Mouse (Mus musculus) liver, adult (tissue): ENCODE results near the gene Ddr2.

Experiments
- GATA4 ChIP-seq: IDR thresholded peaks from 2 replicates; pipeline ENCODE4 v1.6.1; 2014; ENCODE audit warnings: mild to moderate bottlenecking, low read length; ENCODE audit not compliant: insufficient replicate concordance

The Ddr2 gene

DNA sequence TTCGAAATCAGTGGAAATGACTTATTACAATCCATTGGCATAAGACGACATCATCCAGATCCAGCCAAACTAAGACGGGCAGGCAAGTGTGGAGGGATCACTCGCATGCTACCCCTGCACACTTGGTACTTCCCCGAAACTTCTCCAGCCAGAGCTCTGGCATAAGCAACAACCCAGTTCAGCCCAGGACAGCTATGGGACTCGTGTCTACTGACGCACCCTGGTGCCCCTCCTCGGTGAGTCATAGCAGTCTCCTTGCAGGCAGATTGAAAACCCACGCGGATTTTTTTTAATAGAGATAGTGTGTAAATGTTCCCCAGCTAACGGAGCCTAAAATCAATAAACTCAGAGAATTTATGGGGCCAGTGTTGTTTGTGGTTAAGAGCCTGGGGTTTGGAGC, 52.5 kb downstream of the Ddr2 start:
- TF ChIP-seq GATA4: no peak

DNA sequence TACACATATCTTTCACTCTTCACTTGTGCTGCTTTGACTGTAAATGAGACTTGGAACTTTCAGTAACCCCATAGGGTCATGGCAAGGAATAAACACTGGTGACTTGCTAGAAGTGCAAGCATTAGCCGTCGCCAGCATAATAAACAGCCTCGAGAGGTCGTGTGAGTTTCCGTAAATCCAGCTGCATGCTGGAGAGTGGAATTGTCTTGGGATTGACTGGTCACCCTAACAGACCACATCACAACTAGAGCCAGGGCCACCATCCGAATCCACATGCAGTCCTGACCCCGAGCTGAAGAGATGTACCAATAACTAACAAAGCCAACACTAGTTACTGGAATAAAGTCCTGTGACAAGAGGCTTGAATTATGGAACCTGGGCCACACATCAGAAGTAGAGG, 53.0 kb downstream of the Ddr2 start:
- TF ChIP-seq GATA4: no peak

DNA sequence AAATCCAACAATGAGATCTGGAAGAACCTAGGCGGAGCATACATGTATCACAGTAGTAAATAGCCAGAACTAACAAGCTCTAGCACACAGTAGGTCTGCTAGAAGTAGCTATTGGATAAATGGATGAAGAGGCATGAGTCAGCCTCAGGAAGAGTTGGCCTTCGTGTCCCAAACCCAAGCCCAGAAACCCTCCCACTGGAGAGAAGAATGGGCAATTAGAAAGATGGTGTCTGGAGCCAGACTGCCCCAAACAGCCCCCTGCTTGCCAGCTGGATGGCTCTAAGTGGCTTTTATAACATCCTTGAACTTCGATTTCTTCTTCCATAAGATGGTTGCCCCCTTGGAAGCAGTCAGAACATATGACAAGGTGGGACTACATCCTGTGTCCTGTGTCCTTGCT, 53.6 kb downstream of the Ddr2 start:
- no peak for TF ChIP-seq GATA4

DNA sequence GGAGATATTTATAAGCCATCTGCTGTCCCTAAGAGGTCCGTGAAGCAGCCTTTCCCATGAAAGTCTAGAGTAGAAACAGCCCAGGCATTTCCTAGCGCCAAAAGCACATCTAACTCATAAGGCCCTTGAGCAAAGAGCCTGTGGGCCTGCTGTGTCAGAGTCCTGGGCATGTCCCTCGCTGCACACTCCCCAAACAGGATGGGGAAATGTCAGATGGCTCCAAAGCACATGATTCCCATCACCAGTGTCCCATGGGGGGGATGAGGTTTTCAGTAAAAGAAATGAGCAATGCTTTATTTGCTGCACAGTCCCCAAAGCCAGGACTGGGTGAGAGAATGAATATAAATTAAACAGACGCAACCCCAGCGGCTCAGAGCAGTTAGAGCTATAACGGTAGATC, 54.3 kb downstream of the Ddr2 start:
- TF ChIP-seq GATA4: no peak

DNA sequence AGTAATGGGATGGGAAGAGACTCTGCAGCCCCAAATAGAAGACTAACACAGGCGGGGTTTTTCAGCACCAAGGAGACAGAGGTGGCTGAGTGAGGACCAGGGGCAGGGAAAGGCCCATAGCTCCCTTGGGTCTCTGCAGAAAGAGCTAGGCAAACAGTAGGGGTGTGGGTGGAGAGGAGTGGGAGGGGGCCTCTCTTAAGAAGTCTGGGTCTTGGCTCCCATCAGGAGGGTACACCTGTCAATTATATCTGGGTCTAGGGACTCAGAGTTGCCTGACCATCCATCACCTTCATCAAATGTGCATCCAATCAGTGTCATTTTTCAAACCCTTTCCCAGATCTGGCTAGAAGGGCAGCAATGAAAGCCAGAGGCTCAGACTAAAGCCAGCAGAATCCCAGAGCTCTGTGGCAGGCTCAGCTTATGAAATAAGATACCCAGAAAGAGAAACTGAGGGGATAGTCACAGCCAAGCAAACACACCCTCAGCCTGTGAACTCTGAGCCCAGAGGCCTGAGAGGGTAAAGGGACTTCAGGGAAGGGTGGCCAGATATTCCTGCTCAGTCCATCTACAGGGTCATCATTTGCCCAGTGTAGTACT, 58.0 kb downstream of the Ddr2 start:
- no peak for TF ChIP-seq GATA4

DNA sequence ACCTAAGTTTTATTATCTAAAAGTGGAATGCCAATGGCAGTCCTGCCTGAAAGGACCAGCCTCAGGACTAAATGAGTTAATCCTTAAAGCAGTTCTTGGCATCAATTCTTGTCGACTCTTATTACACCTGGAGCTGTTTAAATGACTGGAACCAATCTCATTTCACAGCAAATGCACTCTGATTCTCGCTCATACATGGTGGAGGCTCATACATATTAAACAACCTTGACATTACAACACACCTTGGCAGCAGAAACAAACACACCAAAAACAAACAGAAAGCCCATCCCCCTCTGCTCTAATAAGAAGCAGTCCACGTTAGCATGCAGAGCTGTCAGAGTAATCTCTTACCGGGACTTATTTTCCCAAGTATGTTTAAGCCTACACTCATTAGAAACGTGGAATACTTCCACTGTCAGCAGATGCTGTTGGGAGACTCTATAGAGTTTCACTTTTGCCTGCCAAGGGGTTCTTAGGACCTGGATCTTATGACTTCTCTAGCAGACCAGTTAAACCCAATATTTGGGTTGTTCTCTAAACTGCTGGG, 58.9 kb downstream of the Ddr2 start:
- no peak for TF ChIP-seq GATA4

DNA sequence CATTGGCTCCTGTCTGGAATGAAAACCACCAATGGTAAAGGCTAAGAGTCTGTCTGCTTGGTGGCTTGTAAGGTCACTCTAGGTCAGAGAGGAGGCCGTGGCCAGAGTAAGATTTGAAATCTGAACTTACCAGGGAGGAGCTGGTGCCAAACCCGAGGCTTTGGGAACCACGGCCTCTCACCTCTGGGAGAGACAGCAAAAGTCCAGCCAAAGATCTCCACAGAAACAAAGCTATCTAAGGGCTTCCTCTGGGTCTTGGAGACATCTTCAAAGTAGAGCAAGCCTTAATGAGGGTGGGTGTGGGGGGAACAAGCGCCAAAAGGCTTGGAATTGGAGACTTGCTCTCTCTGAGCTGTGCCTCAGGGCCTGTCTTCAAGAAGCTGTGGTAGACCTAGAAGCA, 62.1 kb downstream of the Ddr2 start:
- TF ChIP-seq GATA4: no peak

DNA sequence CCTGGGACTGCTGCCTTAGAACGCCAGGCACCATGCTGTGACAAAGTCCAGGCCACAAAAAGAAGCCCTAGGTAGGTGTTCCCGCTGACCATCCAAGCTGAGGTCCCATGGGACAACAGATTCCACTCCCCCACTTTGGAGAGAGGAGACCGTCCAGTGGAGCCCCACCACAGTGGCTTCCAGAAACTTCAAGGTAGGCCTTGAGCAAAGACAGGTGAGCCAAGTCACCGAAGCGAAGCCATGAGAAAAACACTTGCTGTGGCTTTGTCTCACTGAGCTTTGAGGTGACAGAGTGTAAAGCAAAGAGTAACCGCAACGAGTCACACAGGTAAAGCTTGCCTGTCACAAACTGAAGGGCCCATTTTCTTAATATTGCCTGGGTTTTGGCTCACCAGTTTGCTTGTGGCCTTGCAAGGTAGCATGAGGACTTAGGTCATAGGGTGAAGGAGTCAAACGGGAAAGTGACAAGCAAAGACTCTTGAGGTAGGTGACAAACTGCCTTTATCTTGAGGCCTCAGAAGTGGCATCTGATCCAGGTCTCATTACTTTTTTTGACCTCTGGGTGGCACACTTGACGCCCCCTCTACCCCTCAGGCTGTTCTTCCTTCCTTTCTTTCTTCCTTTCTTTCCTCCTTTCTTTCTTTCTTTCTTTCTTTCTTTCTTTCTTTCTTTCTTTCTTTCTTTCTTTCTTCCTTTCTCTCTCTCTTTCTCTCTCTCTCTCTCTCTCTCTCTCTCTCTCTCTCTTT, 65.7 kb downstream of the Ddr2 start:
- TF ChIP-seq GATA4: no peak

DNA sequence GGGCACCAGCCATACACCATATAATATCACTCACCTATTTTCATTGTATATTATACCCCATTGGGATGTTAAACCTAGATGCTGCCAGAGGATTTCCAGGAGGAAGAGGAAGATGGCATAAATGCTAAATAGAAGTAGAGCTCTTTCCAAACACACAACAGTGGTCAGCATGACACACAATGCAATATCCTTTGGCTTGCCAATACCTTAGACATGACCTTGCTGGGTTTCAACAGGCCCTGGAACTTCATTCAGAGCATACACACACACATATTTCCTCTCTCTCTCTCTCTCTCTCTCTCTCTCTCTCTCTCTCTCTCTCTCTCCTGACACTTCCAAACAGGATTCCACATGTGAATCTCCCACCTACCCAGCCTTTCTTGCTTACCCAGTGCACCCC, 66.8 kb downstream of the Ddr2 start:
- TF ChIP-seq GATA4: no peak

DNA sequence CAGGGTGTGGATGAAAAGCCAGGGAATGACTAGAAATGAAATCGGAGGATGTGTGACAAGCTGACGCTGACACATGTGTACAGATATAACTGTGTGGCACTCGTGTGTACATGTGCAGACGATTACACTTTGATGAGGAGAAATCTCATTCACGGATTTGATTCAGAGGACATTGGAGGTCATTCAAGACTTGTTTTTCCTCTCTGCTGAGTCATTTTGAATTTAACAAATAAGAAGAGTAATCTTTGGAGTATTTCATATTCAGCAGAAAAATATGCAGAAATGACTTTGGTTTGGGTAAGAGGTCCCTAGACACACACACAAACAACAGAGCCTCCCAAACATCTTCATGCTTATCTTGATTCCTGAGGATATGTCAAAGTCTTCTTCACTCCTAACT, 67.6 kb downstream of the Ddr2 start:
- no peak for TF ChIP-seq GATA4

DNA sequence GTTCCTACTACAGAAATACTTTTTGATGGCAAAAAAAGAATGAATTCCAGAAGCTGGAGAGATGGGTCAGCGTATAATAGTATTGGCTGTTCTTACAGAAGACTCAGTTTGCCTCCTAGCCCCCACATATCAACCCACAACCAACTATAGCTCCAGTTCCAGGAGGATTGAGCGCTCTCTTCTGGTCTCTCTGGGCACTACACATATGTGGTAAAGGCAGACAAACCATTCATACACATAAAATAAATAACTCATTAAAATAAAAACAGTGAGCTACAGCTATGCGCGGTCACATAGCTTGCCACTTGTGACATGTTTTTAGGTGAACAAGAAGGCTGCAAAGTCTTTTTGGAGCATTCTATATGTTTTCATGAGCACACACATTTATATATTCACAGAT, 71.2 kb downstream of the Ddr2 start:
- no peak for TF ChIP-seq GATA4

DNA sequence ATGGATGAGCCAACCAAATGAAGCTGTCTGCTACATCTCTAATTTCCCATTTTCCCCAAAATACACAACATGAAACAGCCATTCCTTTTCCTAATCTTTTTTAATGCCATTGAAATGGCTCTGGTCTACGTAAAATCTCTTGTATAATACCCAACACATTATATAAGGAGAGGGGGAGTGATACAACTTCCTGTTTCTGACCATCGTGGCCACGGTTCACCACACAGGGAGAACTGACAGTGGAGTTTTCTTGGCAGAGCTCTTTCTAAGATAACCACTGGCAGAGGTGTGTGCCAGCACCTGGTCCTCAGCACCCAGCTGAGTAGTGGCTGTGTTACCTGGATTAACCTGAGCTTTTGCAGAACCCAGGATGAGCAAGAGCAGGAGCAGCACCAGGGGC, 75.0 kb downstream of the Ddr2 start:
- TF ChIP-seq GATA4: no peak

DNA sequence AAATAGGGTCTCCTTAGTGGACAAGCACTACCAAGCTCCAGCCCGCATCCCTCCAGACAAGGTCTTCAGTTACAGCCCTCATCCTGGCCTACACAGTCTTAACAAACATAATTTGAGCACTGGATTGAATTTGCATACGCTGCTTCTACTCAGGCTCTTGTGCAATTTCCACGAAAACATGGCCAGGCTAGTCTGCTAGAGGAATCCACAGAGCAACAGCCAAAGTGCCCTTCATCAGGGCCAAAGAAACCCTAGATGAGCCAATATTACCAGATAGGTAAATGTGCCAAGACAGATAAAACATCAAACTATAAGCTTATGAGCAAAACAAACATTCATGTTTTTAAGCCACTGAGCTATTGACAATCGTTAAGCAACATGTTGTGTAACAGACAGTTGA, 75.6 kb downstream of the Ddr2 start:
- TF ChIP-seq GATA4: no peak

DNA sequence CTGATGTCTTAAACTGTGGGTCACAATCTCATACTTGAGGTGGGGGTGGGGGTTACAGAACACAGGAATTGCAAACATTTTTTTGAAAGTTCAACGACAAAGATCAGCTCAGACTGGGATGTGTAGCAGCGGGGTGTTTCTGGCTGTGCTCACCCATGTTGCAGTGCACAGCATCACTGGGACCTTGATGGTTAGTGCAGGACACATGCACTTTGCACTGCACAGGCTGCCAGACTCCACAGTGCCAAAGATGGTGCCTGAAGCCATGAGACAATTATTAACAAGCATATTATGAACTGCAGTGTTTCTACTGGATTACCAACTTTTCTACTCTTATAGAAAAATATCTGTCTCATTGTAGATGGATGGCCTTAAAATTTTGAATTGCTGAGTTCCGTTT, 78.9 kb downstream of the Ddr2 start:
- TF ChIP-seq GATA4: no peak

DNA sequence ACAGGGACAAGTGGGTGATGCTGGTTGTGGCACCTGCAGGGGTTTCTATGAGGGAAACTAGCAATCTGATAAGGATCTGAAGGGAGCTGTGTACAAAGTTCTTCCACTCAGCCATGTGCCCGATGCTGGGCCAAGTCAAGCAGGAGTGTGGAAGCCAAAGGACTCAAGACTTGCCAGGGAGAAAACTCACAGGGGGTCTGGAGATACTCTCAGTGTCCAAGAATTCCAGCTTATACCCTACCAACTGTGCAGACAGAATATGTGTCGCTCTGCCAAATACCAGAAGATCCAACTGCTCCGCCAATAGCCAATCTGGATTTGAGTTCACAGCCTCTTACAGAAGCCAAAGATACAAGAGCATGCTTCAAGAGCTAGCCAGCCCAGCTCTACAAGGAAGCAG, 95.8 kb downstream of the Ddr2 start:
- TF ChIP-seq GATA4: no peak

DNA sequence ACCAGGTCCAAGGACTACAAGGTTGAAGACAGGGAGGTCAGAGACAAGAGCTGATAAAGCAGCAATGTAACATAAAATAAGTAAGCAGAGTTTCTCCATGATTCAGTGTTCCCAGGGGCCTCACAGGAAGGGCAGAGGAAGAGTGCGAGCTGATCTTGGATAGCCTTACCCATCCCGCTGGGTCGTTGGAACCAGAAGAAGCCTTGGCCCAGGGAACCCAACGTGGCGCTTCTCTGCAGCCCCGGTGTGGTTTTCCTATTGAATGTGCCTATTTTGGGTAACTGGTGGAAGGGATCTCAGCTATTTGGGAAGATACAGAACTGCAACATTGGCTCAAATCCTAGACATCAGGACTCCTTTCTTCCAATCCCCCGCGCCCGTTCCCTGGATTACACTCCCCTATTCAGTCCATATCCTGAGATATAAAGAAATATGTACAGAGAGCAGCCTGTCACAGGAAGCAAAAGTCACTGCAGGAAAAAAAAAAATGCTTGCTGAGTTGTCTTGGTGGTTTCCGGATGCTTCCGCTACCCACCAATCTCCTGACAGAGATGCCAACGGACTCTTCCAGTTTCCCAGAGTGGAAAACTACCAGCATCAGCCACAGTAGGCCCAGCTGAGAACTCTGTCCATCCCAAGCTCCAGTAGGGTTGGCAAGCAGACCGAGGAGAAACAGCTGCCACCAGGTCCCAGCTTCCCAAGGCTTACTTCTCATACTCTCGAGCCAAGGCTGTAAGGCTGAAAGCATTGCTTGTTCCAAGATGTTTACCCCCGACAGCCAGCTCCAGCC, 99.7 kb downstream of the Ddr2 start:
- TF ChIP-seq GATA4: no peak; the same call in 1 of the 2 replicates
